Mouse (Mus musculus): ENCODE results near the gene Cybrd1. TPM values are rescaled to one million over a fixed set of nuclear protein-coding genes. Genes with fewer than 3 reads are reported as not detected.

The Cybrd1 gene
- polyA plus RNA-seq, 2 experiments, result 0.38 to 0.90 TPM

- WGBS (ENCODE audit: insufficient replicate concordance), result 79% methylated on average over 8 of the region's 8 CpGs
- H3K4me2 ChIP-seq (ENCODE audit: low read depth), result no peak overlapping the region
- H3K27ac ChIP-seq, result no peak overlapping the region
- TF ChIP-seq EP300 (IDR thresholded peaks at IDR 0.05; ENCODE audit: low read depth) (no peak), CTCF (IDR thresholded peaks at IDR 0.05; ENCODE audit: low read depth) (no peak)
- ATAC-seq (ENCODE audit: insufficient read depth), result no peak
- H3K4me1 ChIP-seq (replicated peaks; ENCODE audit: control insufficient read depth in 2 of 2, insufficient read depth in 2 of 2, low read length in 1 of 2), result peaks cover under 1 to 14% of the 10 kb centered on the region in 2 experiments; a peak in 3 of 4 replicates
- no peaks in the 10 kb centered on the region for H3K27me3 ChIP-seq (ENCODE audit: control insufficient read depth, insufficient read depth, low read length)
- no peak overlapping the region for H3K4me3 ChIP-seq (ENCODE audit: insufficient read depth in 1 of 2, low read depth in 2 of 2, low read length in 2 of 2)
- no peaks in the 10 kb centered on the region for H3K9me3 ChIP-seq (ENCODE audit: control insufficient read depth, low read length)
- no peak for DNase-seq (ENCODE audit: low read depth in 3 of 3, low spot score in 3 of 3)
- H3K9ac ChIP-seq (replicated peaks), result no peak overlapping the region
- H3K36me3 ChIP-seq (replicated peaks; ENCODE audit: control insufficient read depth, insufficient read depth, low read depth), result no peaks in the 10 kb centered on the region
Measured at GRCm38 (mm10) chr2:71157881-71158280, 40.2 kb downstream of the Cybrd1 start.

- TF ChIP-seq EP300 (IDR thresholded peaks at IDR 0.05; ENCODE audit: low read depth), result no peak
- no peak for TF ChIP-seq CTCF (IDR thresholded peaks at IDR 0.05; ENCODE audit: low read depth)
- no peak overlapping the region for H3K4me3 ChIP-seq (ENCODE audit: insufficient read depth in 1 of 2, low read depth in 2 of 2, low read length in 2 of 2)
- 70% methylated on average over 16 of the region's 16 CpGs for WGBS (ENCODE audit: insufficient replicate concordance)
- peaks cover 3 to 23% of the 10 kb centered on the region in 2 experiments; a peak in 3 of 4 replicates for H3K4me1 ChIP-seq (replicated peaks; ENCODE audit: control insufficient read depth in 2 of 2, insufficient read depth in 2 of 2, low read length in 1 of 2)
- no peak for ATAC-seq (ENCODE audit: insufficient read depth)
- H3K9ac ChIP-seq (replicated peaks), result no peak overlapping the region
- H3K4me2 ChIP-seq (ENCODE audit: low read depth), result no peak overlapping the region
- no peak for DNase-seq (ENCODE audit: low read depth in 3 of 3, low spot score in 3 of 3)
- H3K36me3 ChIP-seq (replicated peaks; ENCODE audit: control insufficient read depth, insufficient read depth, low read depth), result no peaks in the 10 kb centered on the region
- H3K9me3 ChIP-seq (ENCODE audit: control insufficient read depth, low read length), result no peaks in the 10 kb centered on the region
- H3K27me3 ChIP-seq (ENCODE audit: control insufficient read depth, insufficient read depth, low read length), result no peaks in the 10 kb centered on the region
- H3K27ac ChIP-seq, result no peak overlapping the region
Measured at GRCm38 (mm10) chr2:71159576-71160306, 42.0 kb downstream of the Cybrd1 start.

- DNase-seq (ENCODE audit: low read depth in 3 of 3, low spot score in 3 of 3) (no peak), ATAC-seq (ENCODE audit: insufficient read depth) (0 out of 2 replicates have a peak, but pooled peaks have one; percentile 38)
- Histone ChIP-seq H3K27me3 (ENCODE audit: control insufficient read depth, insufficient read depth, low read length) (no peaks in the 10 kb centered on the region), H3K4me1 (replicated peaks; ENCODE audit: control insufficient read depth in 2 of 2, insufficient read depth in 2 of 2, low read length in 1 of 2) (peaks cover 3 to 23% of the 10 kb centered on the region in 2 experiments; a peak in 3 of 4 replicates), H3K4me2 (ENCODE audit: low read depth) (no peak overlapping the region), H3K36me3 (replicated peaks; ENCODE audit: control insufficient read depth, insufficient read depth, low read depth) (no peaks in the 10 kb centered on the region), H3K27ac (no peak overlapping the region), H3K9ac (replicated peaks) (no peak overlapping the region), H3K9me3 (ENCODE audit: control insufficient read depth, low read length) (no peaks in the 10 kb centered on the region), H3K4me3 (ENCODE audit: insufficient read depth in 1 of 2, low read depth in 2 of 2, low read length in 2 of 2) (no peak overlapping the region)
- TF ChIP-seq EP300 (IDR thresholded peaks at IDR 0.05; ENCODE audit: low read depth) (peak; percentile 43; the same call in 1 of the 2 replicates), CTCF (IDR thresholded peaks at IDR 0.05; ENCODE audit: low read depth) (no peak)
- WGBS (ENCODE audit: insufficient replicate concordance), result 43% methylated on average over 11 of the region's 11 CpGs
Measured at GRCm38 (mm10) chr2:71160307-71160861, 42.7 kb downstream of the Cybrd1 start.

- no peak overlapping the region for H3K4me2 ChIP-seq (ENCODE audit: low read depth)
- no peaks in the 10 kb centered on the region for H3K36me3 ChIP-seq (replicated peaks; ENCODE audit: control insufficient read depth, insufficient read depth, low read depth)
- H3K27me3 ChIP-seq (ENCODE audit: control insufficient read depth, insufficient read depth, low read length), result no peaks in the 10 kb centered on the region
- no peak overlapping the region for H3K27ac ChIP-seq
- TF ChIP-seq CTCF (IDR thresholded peaks at IDR 0.05; ENCODE audit: low read depth) (no peak), EP300 (IDR thresholded peaks at IDR 0.05; ENCODE audit: low read depth) (no peak)
- H3K9me3 ChIP-seq (ENCODE audit: control insufficient read depth, low read length), result no peaks in the 10 kb centered on the region
- peaks cover 3 to 23% of the 10 kb centered on the region in 2 experiments; a peak in 3 of 4 replicates for H3K4me1 ChIP-seq (replicated peaks; ENCODE audit: control insufficient read depth in 2 of 2, insufficient read depth in 2 of 2, low read length in 1 of 2)
- ATAC-seq (ENCODE audit: insufficient read depth), result no peak
- H3K9ac ChIP-seq (replicated peaks), result no peak overlapping the region
- no peak overlapping the region for H3K4me3 ChIP-seq (ENCODE audit: insufficient read depth in 1 of 2, low read depth in 2 of 2, low read length in 2 of 2)
- no peak for DNase-seq (ENCODE audit: low read depth in 3 of 3, low spot score in 3 of 3)
- 71% methylated on average over 7 of the region's 7 CpGs for WGBS (ENCODE audit: insufficient replicate concordance)
Measured at GRCm38 (mm10) chr2:71161558-71161957, 43.8 kb downstream of the Cybrd1 start.

Measured in liver, embryonic 14.5 days (tissue).